Mouse (Mus musculus) liver, embryonic 14.5 days (tissue): ENCODE data around the gene Misp. TPM values are rescaled to one million over a fixed set of nuclear protein-coding genes. Genes with fewer than 3 reads are reported as not detected.

Source experiments
- ATAC-seq: fragments of 200-750 bp; cut with Nextera tagmentation; 2 replicates; pipeline ENCODE4 v1.8.0; 2017; ENCODE audit warnings: moderate number of reproducible peaks, mild to moderate bottlenecking, moderate library complexity; ENCODE audit not compliant: insufficient read depth
- DNase-seq, 3 experiments: peaks; one replicate each; pipeline ENCODE4 v3.0.0-alpha.2; 2012 to 2013; ENCODE audit warnings: low read depth in 3 of 3, low spot score in 3 of 3
- H3K27ac ChIP-seq: fragments of 300-500 bp; sonication (generic); 2 replicates; pipeline ENCODE4 v1.5.1; 2014; ENCODE audit warnings: moderate library complexity, mild to moderate bottlenecking, control low read depth, inconsistent platforms
- H3K27me3 ChIP-seq: fragments of 300-500 bp; sonication (generic); 2 replicates; pipeline ENCODE4 v1.6.1; 2014; ENCODE audit warnings: mild to moderate bottlenecking, low read length, moderate library complexity; ENCODE audit not compliant: control insufficient read depth, insufficient read depth
- H3K36me3 ChIP-seq: fragments of 300-500 bp; sonication (generic); replicated peaks from 2 replicates; pipeline ENCODE4 v1.6.1; 2014; ENCODE audit warnings: low read depth; ENCODE audit not compliant: control insufficient read depth, insufficient read depth
- H3K4me1 ChIP-seq, 2 experiments: fragments of 200-500 bp in 1 of 2; fragments of 300-500 bp in 1 of 2; sonication (generic) in 1 of 2; replicated peaks; 2 replicates each; pipeline ENCODE4 v1.6.1; 2012 to 2014; ENCODE audit warnings: antibody characterized with exemption in 1 of 2, inconsistent platforms in 1 of 2, low read length in 1 of 2; ENCODE audit not compliant: control insufficient read depth in 2 of 2, insufficient read depth in 2 of 2
- H3K4me2 ChIP-seq: fragments of 300-500 bp; sonication (generic); 2 replicates; pipeline ENCODE4 v1.6.1; 2014; ENCODE audit warnings: low read depth, mild to moderate bottlenecking, control low read depth, moderate library complexity
- H3K4me3 ChIP-seq, 2 experiments: fragments of 200-500 bp in 1 of 2; fragments of 300-500 bp in 1 of 2; sonication (generic) in 1 of 2; 2 replicates each; pipeline ENCODE4 v1.5.1; 2012 to 2014; ENCODE audit warnings: low read depth in 2 of 2, low read length in 2 of 2, mild to moderate bottlenecking in 2 of 2, control low read depth in 1 of 2, inconsistent platforms in 1 of 2, moderate library complexity in 1 of 2; ENCODE audit not compliant: insufficient read depth in 1 of 2
- H3K9ac ChIP-seq: fragments of 300-500 bp; sonication (generic); replicated peaks from 2 replicates; pipeline ENCODE4 v1.6.1; 2014; ENCODE audit warnings: mild to moderate bottlenecking, control low read depth, moderate library complexity
- H3K9me3 ChIP-seq: fragments of 300-500 bp; sonication (generic); 2 replicates; pipeline ENCODE4 v1.6.1; 2016; ENCODE audit warnings: low read length, mixed read lengths; ENCODE audit not compliant: control insufficient read depth
- CTCF ChIP-seq: IDR thresholded peaks from 2 replicates; pipeline ENCODE4 v1.5.1; 2016; ENCODE audit warnings: antibody characterized with exemption, low read depth, control low read depth
- EP300 ChIP-seq: IDR thresholded peaks from 2 replicates; pipeline ENCODE4 v1.6.1; 2016; ENCODE audit warnings: antibody characterized with exemption, low read depth
- WGBS: fragments of 180-500 bp; shearing (Covaris S2); extraction: QIAGEN DNeasy Blood & Tissue Kit; methylation state at CpG from one replicate; pipeline ENCODE4 v1.1.7; 2014; ENCODE audit not compliant: insufficient replicate concordance; 5-methylcytosine and 5-hydroxymethylcytosine counted together
- polyA plus RNA-seq, 2 experiments: library from polyadenylated mRNA; depleted of rRNA in 1 of 2; stranded (reverse) in 1 of 2; unstranded in 1 of 2; fragments of >200 nt; fragmentation: Nextera tagmentation in 1 of 2; extraction: Ambion mirVana in 1 of 2; gene quantifications; 2 replicates each; pipeline versions ENCODE4 v1.2.1 to v1.2.3; 2012 to 2014

Gene Misp
- polyA plus RNA-seq (2012; rRNA removed): 0.13 and 0.18 TPM in 2 replicates
- 0.41 TPM in 1 of 2 replicates, not detected in the other for polyA plus RNA-seq (2014; fragmentation: Nextera tagmentation; extraction: Ambion mirVana)

DNA sequence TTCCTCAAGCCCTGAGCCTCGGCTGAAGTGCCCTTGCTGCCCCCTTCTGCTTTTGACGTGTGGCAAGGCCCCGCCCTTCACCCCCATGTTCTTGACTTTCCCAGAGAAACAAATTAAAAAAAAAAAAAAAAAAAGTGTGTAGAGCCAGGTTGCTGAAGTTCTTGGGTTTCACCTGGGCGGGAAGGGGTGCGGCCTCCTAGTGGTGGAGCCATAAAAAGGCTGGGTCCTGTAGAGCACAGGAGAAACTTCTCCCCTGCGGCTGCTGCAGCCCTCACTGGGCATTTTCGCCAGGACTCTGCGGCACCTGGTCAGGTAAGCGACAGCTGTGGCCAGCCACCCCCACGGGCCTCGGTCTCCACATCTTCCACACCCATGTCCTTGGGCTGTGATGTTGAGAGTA is at the start of gene Misp:
Misp (plus strand) TSS at position 208 of the 400 bp plus-strand sequence.
- H3K36me3 ChIP-seq: no peaks in the 10 kb centered on the region
- ATAC-seq (no peak), DNase-seq (no peak)
- 62% methylated on average over 11 of the region's 11 CpGs for WGBS
- H3K4me3 ChIP-seq: no peak within 1 kb of the TSS
- no peak within 1 kb of the TSS for H3K9ac ChIP-seq
- H3K27me3 ChIP-seq: no peaks in the 10 kb centered on the region
- H3K9me3 ChIP-seq: no peaks in the 10 kb centered on the region
- peaks cover 0 to 3% of the 10 kb centered on the region in 2 experiments; a peak in 1 of 4 replicates for H3K4me1 ChIP-seq
- TF ChIP-seq CTCF (no peak), EP300 (no peak)
- H3K27ac ChIP-seq: no peak within 1 kb of the TSS
- H3K4me2 ChIP-seq: no peak within 1 kb of the TSS

DNA sequence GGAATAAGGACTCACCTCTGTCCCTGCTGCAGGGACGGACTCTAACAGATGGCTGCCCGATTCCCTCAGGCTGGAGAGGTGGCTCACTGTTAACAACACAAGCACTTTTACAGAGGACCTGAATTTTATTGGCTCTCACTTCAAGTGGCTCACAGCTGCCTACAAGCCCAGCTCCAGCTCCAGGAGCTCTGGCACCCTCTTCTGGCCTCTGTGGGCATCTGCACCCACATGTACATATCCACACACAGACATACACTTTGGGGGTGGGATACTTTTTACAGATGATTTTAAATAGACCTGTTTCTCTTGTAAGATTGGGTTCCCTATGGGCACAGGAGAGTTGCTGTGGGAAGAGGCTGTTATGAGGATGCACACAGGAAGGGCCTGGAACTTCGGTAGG is 48.5 kb upstream of the Misp start:
- no peak overlapping the region for H3K27ac ChIP-seq
- H3K4me2 ChIP-seq: no peak overlapping the region
- WGBS: 87% methylated on average over 3 of the region's 3 CpGs
- peaks cover 7 to 8% of the 10 kb centered on the region in 2 experiments for H3K4me1 ChIP-seq
- no peak for ATAC-seq
- peaks cover 7% of the 10 kb centered on the region for H3K27me3 ChIP-seq
- H3K9ac ChIP-seq: no peak overlapping the region
- H3K36me3 ChIP-seq: no peaks in the 10 kb centered on the region
- no peak overlapping the region for H3K4me3 ChIP-seq
- peaks cover 3% of the 10 kb centered on the region for H3K9me3 ChIP-seq
- no peak for DNase-seq
- peak; percentile 60 for TF ChIP-seq CTCF
- no peak for TF ChIP-seq EP300

DNA sequence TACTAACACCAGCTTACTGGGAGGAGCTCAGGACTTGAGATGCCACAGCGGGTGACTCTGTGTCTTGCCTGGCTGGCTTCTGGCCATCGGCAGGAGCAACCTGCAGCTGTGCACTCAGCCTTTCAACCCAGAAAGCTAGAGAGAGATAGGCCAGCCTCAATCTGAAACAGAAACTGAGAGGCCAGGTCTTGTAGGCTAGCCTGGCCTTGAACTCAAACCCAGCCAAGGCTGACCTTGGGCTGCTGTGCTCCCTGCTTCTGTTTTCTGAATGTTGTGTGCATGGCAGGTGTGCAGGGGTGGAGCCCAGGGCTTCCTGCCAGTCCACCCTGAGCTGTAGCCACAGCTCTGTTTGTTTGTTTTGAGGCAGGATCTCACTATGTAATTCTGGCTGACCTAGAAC is 47.6 kb upstream of the Misp start:
- no peak overlapping the region for H3K4me2 ChIP-seq
- ATAC-seq (no peak), DNase-seq (no peak)
- H3K9ac ChIP-seq: no peak overlapping the region
- peaks cover 16% of the 10 kb centered on the region for H3K27me3 ChIP-seq
- no peak overlapping the region for H3K27ac ChIP-seq
- H3K4me3 ChIP-seq: no peak overlapping the region
- WGBS: 75% methylated on average over 2 of the region's 2 CpGs
- TF ChIP-seq CTCF: no peak
- TF ChIP-seq EP300: no peak
- H3K9me3 ChIP-seq: peaks cover 3% of the 10 kb centered on the region
- H3K36me3 ChIP-seq: no peaks in the 10 kb centered on the region
- no peaks in the 10 kb centered on the region for H3K4me1 ChIP-seq

DNA sequence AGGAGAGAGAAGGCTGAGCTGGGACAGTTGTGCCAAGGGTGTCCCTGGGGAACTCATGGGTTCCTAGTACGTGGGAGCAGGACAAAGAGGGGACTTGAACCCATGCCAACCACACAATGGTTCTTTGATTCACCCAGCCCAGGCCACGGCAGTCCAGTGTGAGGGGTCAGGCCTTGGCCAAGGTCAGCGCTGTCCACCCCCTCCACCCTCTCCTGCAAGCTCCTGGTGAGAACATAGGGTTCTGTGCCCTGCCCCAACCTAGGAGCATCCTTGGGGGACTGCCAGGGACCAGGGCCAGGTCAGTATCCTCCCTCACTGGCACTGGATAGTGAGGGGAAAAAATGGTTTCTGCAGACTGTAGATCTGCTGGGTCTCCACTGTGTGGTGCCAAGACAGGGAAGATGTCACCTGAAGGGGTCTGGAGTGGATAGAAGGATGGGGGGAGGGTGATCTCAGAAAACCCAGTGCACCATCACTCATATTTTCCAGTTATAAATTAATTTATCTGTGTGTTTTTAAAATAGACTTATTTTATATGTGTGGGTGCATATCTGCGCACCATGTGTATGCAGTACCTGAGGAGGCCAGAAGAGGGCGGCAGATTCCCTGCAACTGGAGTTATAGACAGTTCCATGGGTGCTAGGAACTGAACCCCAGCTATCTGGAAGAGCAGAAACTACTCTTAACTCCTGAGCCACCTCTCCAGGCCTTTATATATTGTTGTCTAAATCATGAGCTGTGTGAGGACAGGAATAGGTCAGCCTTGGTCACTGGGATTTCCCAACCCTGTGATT is 46.1 kb upstream of the Misp start:
- WGBS: 50% methylated on average over 5 of the region's 5 CpGs
- no peak overlapping the region for H3K9ac ChIP-seq
- no peak overlapping the region for H3K4me2 ChIP-seq
- TF ChIP-seq EP300 (no peak), CTCF (peak; percentile 68)
- ATAC-seq: no peak
- H3K9me3 ChIP-seq: peaks cover 3% of the 10 kb centered on the region
- no peak for DNase-seq
- no peak overlapping the region for H3K4me3 ChIP-seq
- no peak overlapping the region for H3K27ac ChIP-seq
- H3K36me3 ChIP-seq: no peaks in the 10 kb centered on the region
- H3K4me1 ChIP-seq: no peaks in the 10 kb centered on the region
- H3K27me3 ChIP-seq: peaks cover 31% of the 10 kb centered on the region

DNA sequence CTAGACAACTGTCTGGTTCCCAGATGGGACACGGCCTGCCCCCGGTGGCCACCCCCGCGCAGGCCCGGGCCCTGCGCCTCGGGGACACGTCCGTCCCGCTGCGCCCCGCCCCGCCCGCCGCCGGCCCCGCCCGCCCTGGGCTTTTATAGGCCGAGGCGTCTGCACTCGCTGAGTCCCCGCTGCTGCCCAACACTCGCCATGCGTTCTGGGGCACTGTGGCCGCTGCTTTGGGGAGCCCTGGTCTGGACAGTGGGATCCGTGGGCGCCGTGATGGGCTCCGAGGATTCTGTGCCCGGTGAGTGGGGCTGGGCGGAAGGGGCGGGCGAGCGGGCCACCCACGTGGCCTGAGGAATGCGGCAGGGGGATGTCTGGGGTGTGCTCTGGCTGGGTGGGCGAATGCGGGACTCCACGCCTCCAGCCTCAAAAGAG is 43.7 kb upstream of the Misp start, which contains the start of gene Fstl3:
Fstl3 (plus strand) TSS at position 170 of the 429 bp plus-strand sequence.
- ATAC-seq: no peak
- TF ChIP-seq CTCF (no peak), EP300 (no peak)
- peaks cover 38% of the 10 kb centered on the region for H3K27me3 ChIP-seq
- no peak for DNase-seq
- no peaks in the 10 kb centered on the region for H3K36me3 ChIP-seq
- H3K9me3 ChIP-seq: peaks cover 3% of the 10 kb centered on the region
- H3K4me2 ChIP-seq: peak within 1 kb of the TSS; percentile 58
- peaks cover 7 to 11% of the 10 kb centered on the region in 2 experiments for H3K4me1 ChIP-seq
- H3K4me3 ChIP-seq: peak within 1 kb of the TSS in 1 of 2 experiments; percentile 34; a peak in 2 of 4 replicates
- H3K9ac ChIP-seq: no peak within 1 kb of the TSS
- no peak within 1 kb of the TSS for H3K27ac ChIP-seq
- 4% methylated on average over 37 of the region's 39 CpGs for WGBS
